Mouse (Mus musculus) MEL (cell line): ENCODE data around the gene Psrc1. TPM values are rescaled to one million over a fixed set of nuclear protein-coding genes. Genes with fewer than 3 reads are reported as not detected.
A peak's percentile ranks its signal among the peaks of the same experiment; 100 is the strongest.

Experiments
- DNase-seq: peaks from one replicate; pipeline ENCODE4 v3.0.0; 2011; ENCODE audit warnings: low read depth, low spot score
- H3K27ac ChIP-seq: 2 replicates; pipeline ENCODE4 v1.5.1; 2012; ENCODE audit warnings: low read depth, mild to moderate bottlenecking, control low read depth, low read length, moderate library complexity; ENCODE audit not compliant: control insufficient read depth
- H3K27me3 ChIP-seq, 2 experiments: fragments of 150-350 bp in 1 of 2; sonication (generic) in 1 of 2; 2 replicates each; pipeline ENCODE4 v1.6.1; 2012; ENCODE audit warnings: low read length in 2 of 2, mild to moderate bottlenecking in 2 of 2, improper control_type of control experiment in 1 of 2, moderate library complexity in 1 of 2; ENCODE audit not compliant: insufficient read depth in 2 of 2, control insufficient read depth in 1 of 2
- H3K36me3 ChIP-seq, 2 experiments: 2 replicates each; pipeline ENCODE4 v1.6.1; 2012 to 2014; ENCODE audit warnings: low read length in 2 of 2, improper control_type of control experiment in 1 of 2, inconsistent platforms in 1 of 2, mild to moderate bottlenecking in 1 of 2; ENCODE audit not compliant: insufficient read depth in 2 of 2, control insufficient read depth in 1 of 2
- H3K4me1 ChIP-seq, 2 experiments: fragments of 150-350 bp in 1 of 2; sonication (generic) in 1 of 2; 2 replicates each; pipeline ENCODE4 v1.6.1; 2012; ENCODE audit warnings: low read length in 2 of 2, improper control_type of control experiment in 1 of 2, mild to moderate bottlenecking in 1 of 2; ENCODE audit not compliant: insufficient read depth in 2 of 2, control insufficient read depth in 1 of 2
- H3K4me3 ChIP-seq, 2 experiments: fragments of 150-350 bp in 1 of 2; sonication (generic) in 1 of 2; 2 replicates each; pipeline ENCODE4 v1.5.1; 2012; ENCODE audit warnings: low read depth in 2 of 2, low read length in 2 of 2, mild to moderate bottlenecking in 2 of 2, moderate library complexity in 2 of 2, control low read depth in 1 of 2, improper control_type of control experiment in 1 of 2; ENCODE audit not compliant: control insufficient read depth in 1 of 2, insufficient read depth in 1 of 2
- H3K79me2 ChIP-seq: 2 replicates; pipeline ENCODE4 v1.6.1; 2012; ENCODE audit warnings: mild to moderate bottlenecking, low read length, moderate library complexity; ENCODE audit not compliant: control insufficient read depth, poor library complexity, insufficient read depth
- H3K9ac ChIP-seq: 2 replicates; pipeline ENCODE4 v1.6.1; 2012; ENCODE audit warnings: low read depth, mild to moderate bottlenecking, control low read depth, low read length, moderate library complexity; ENCODE audit not compliant: control insufficient read depth, poor library complexity, severe bottlenecking
- H3K9me3 ChIP-seq: fragments of 150-350 bp; sonication (generic); replicated peaks from 2 replicates; pipeline ENCODE4 v1.6.1; 2012; ENCODE audit warnings: mild to moderate bottlenecking, low read length, improper control_type of control experiment, moderate library complexity; ENCODE audit not compliant: insufficient read depth
- CHD2 ChIP-seq: IDR thresholded peaks from 2 replicates; pipeline ENCODE4 v1.6.1; 2011; ENCODE audit warnings: low read length, improper control_type of control experiment
- CTCF ChIP-seq, 3 experiments: IDR thresholded peaks in 2 of 3; conservative IDR thresholded peaks in 1 of 3; 2 replicates each; pipeline ENCODE4 v1.5.1; 2011 to 2012; ENCODE audit warnings: low read length in 3 of 3, low read depth in 2 of 3, mild to moderate bottlenecking in 2 of 3, improper control_type of control experiment in 1 of 3, inconsistent platforms in 1 of 3, mixed read lengths in 1 of 3, moderate library complexity in 1 of 3; ENCODE audit not compliant: control insufficient read depth in 1 of 3, insufficient read depth in 1 of 3, poor library complexity in 1 of 3, severe bottlenecking in 1 of 3
- E2F4 ChIP-seq: IDR thresholded peaks from 2 replicates; pipeline ENCODE4 v1.6.1; 2011; ENCODE audit warnings: low read depth, low read length, improper control_type of control experiment, borderline replicate concordance
- ELF1 ChIP-seq: IDR thresholded peaks from 2 replicates; pipeline ENCODE4 v1.6.1; 2014; ENCODE audit warnings: low read depth, mild to moderate bottlenecking, inconsistent platforms, low read length, improper control_type of control experiment, moderate library complexity
- EP300 ChIP-seq, 2 experiments: IDR thresholded peaks; 2 replicates each; pipeline ENCODE4 v1.6.1; 2011; ENCODE audit warnings: improper control_type of control experiment in 2 of 2, low read length in 2 of 2, low read depth in 1 of 2, mild to moderate bottlenecking in 1 of 2
- ETS1 ChIP-seq: IDR thresholded peaks from 2 replicates; pipeline ENCODE4 v1.6.1; 2012; ENCODE audit warnings: low read depth, mild to moderate bottlenecking, inconsistent platforms, low read length, improper control_type of control experiment, moderate library complexity
- GABPA ChIP-seq: IDR thresholded peaks from 2 replicates; pipeline ENCODE4 v1.6.1; 2012; ENCODE audit warnings: low read depth, mild to moderate bottlenecking, inconsistent platforms, low read length, improper control_type of control experiment, moderate library complexity
- GATA1 ChIP-seq: IDR thresholded peaks from 2 replicates; pipeline ENCODE4 v1.6.1; 2011; ENCODE audit warnings: low read depth, low read length, improper control_type of control experiment
- HCFC1 ChIP-seq: IDR thresholded peaks from 2 replicates; pipeline ENCODE4 v1.6.1; 2012; ENCODE audit warnings: low read depth, mild to moderate bottlenecking, inconsistent platforms, low read length, improper control_type of control experiment, moderate library complexity
- MAX ChIP-seq: IDR thresholded peaks from 2 replicates; pipeline ENCODE4 v1.6.1; 2011; ENCODE audit warnings: low read length, improper control_type of control experiment
- MAZ ChIP-seq: IDR thresholded peaks from 2 replicates; pipeline ENCODE4 v1.6.1; 2012; ENCODE audit warnings: low read depth, mild to moderate bottlenecking, inconsistent platforms, low read length, improper control_type of control experiment
- MEF2A ChIP-seq: IDR thresholded peaks from 2 replicates; pipeline ENCODE4 v1.6.1; 2014; ENCODE audit warnings: low read depth, mild to moderate bottlenecking, inconsistent platforms, low read length, improper control_type of control experiment; ENCODE audit not compliant: poor library complexity, insufficient replicate concordance, severe bottlenecking; ENCODE audit errors: extremely low read depth
- MXI1 ChIP-seq: IDR thresholded peaks from 2 replicates; pipeline ENCODE4 v1.6.1; 2011; ENCODE audit warnings: mild to moderate bottlenecking, low read depth, low read length, improper control_type of control experiment
- MYB ChIP-seq: IDR thresholded peaks from 2 replicates; pipeline ENCODE4 v1.6.1; 2011; ENCODE audit warnings: mild to moderate bottlenecking, low read depth, low read length, improper control_type of control experiment
- NELFE ChIP-seq: IDR thresholded peaks from 2 replicates; pipeline ENCODE4 v1.6.1; 2011; ENCODE audit warnings: low read depth, low read length, improper control_type of control experiment
- NRF1 ChIP-seq: IDR thresholded peaks from 2 replicates; pipeline ENCODE4 v1.6.1; 2014; ENCODE audit warnings: low read depth, mild to moderate bottlenecking, inconsistent platforms, low read length, improper control_type of control experiment, moderate library complexity; ENCODE audit not compliant: poor library complexity, insufficient read depth, severe bottlenecking
- POLR2A ChIP-seq, 2 experiments: IDR thresholded peaks; 2 replicates each; pipeline ENCODE4 v1.6.1; 2011 to 2012; ENCODE audit warnings: low read length in 2 of 2, mild to moderate bottlenecking in 2 of 2, control low read depth in 1 of 2, improper control_type of control experiment in 1 of 2, low read depth in 1 of 2, moderate library complexity in 1 of 2; ENCODE audit not compliant: control insufficient read depth in 1 of 2, insufficient read depth in 1 of 2, poor library complexity in 1 of 2
- POLR2AphosphoS2 ChIP-seq: IDR thresholded peaks from 2 replicates; pipeline ENCODE4 v1.6.1; 2011; ENCODE audit warnings: low read length, improper control_type of control experiment
- POLR2AphosphoS5 ChIP-seq: IDR thresholded peaks from 2 replicates; pipeline ENCODE4 v1.6.1; 2012; ENCODE audit warnings: low read depth, borderline replicate concordance, mild to moderate bottlenecking, inconsistent platforms, low read length, moderate library complexity, mixed read lengths
- RAD21 ChIP-seq: IDR thresholded peaks from 2 replicates; pipeline ENCODE4 v1.6.1; 2011; ENCODE audit warnings: mild to moderate bottlenecking, low read depth, low read length, improper control_type of control experiment
- SIN3A ChIP-seq: IDR thresholded peaks from 2 replicates; pipeline ENCODE4 v1.6.1; 2012; ENCODE audit warnings: low read length, improper control_type of control experiment, inconsistent platforms
- SMC3 ChIP-seq: IDR thresholded peaks from 2 replicates; pipeline ENCODE4 v1.6.1; 2011; ENCODE audit warnings: low read depth, low read length, improper control_type of control experiment
- TAL1 ChIP-seq: IDR thresholded peaks from 2 replicates; pipeline ENCODE4 v1.6.1; 2012; ENCODE audit warnings: mild to moderate bottlenecking, inconsistent platforms, low read length, moderate library complexity, mixed read lengths
- TBP ChIP-seq: IDR thresholded peaks from 2 replicates; pipeline ENCODE4 v1.8.0; 2011; ENCODE audit warnings: low read depth, low read length, improper control_type of control experiment
- TCF12 ChIP-seq: IDR thresholded peaks from 2 replicates; pipeline ENCODE4 v1.6.1; 2014; ENCODE audit warnings: low read depth, mild to moderate bottlenecking, inconsistent platforms, low read length, improper control_type of control experiment, moderate library complexity
- USF2 ChIP-seq, 2 experiments: IDR thresholded peaks; 2 replicates each; pipeline ENCODE4 v1.6.1; 2011 to 2012; ENCODE audit warnings: improper control_type of control experiment in 2 of 2, low read length in 2 of 2, borderline replicate concordance in 1 of 2, inconsistent platforms in 1 of 2, low read depth in 1 of 2, mild to moderate bottlenecking in 1 of 2; ENCODE audit not compliant: insufficient read depth in 1 of 2
- ZC3H11A ChIP-seq: IDR thresholded peaks from 2 replicates; pipeline ENCODE4 v1.6.1; 2012; ENCODE audit warnings: low read depth, mild to moderate bottlenecking, inconsistent platforms, low read length, improper control_type of control experiment
- ZMIZ1 ChIP-seq: IDR thresholded peaks from 2 replicates; pipeline ENCODE4 v1.6.1; 2012; ENCODE audit warnings: low read depth, mild to moderate bottlenecking, inconsistent platforms, low read length, improper control_type of control experiment, moderate library complexity
- ZNF384 ChIP-seq: IDR thresholded peaks from 2 replicates; pipeline ENCODE4 v1.6.1; 2012; ENCODE audit warnings: low read depth, mild to moderate bottlenecking, inconsistent platforms, low read length, improper control_type of control experiment
- polyA plus RNA-seq, 2 experiments: library from polyadenylated mRNA; stranded (reverse) in 1 of 2; unstranded in 1 of 2; fragments of >175 nt in 1 of 2; fragments of >200 nt in 1 of 2; gene quantifications; 2 replicates each; pipeline versions ENCODE4 v1.2.1 to v1.2.4; 2012; ENCODE audit warnings: low replicate concordance in 2 of 2, low read depth in 1 of 2; ENCODE audit not compliant: insufficient read length in 2 of 2, insufficient read depth in 1 of 2, missing spikeins in 1 of 2
- total RNA-seq: library from RNA; depleted of rRNA; stranded (reverse); fragments of 300-350 nt; gene quantifications from 2 replicates; pipeline ENCODE4 v1.2.3, GENCODE M21; 2012

Gene Psrc1
- total and polyA plus RNA-seq, 3 experiments: 14.6 to 37.3 TPM; not detected in 1

GRCm38 (mm10) chr3:108386186-108386585, 2.5 kb downstream of the Psrc1 start:
- no peak overlapping the region for H3K4me3 ChIP-seq

GRCm38 (mm10) chr3:108389111-108389545, 5.5 kb downstream of the Psrc1 start:
- H3K79me2 ChIP-seq: no peaks in the 10 kb centered on the region
- peaks cover 0 to 4% of the 10 kb centered on the region in 2 experiments; a peak in 2 of 4 replicates for H3K27me3 ChIP-seq
- H3K9me3 ChIP-seq: no peaks in the 10 kb centered on the region
- H3K9ac ChIP-seq: peak overlapping the region; percentile 15; the same call in 1 of the 2 replicates
- no peak overlapping the region for H3K27ac ChIP-seq
- peaks cover 0 to 7% of the 10 kb centered on the region in 2 experiments; a peak in 3 of 4 replicates for H3K4me1 ChIP-seq
- peak; percentile 98 for DNase-seq
- no peak overlapping the region; a peak in 1 of 4 replicates for H3K4me3 ChIP-seq
- peaks cover 0 to 3% of the 10 kb centered on the region in 2 experiments; a peak in 2 of 4 replicates for H3K36me3 ChIP-seq
- TF ChIP-seq GABPA (no peak), NRF1 (no peak), MXI1 (peak; percentile 75), MEF2A (0 out of 2 replicates have a peak, but pooled peaks have one; percentile 22), MAZ (peak; percentile 56; the same call in 1 of the 2 replicates), E2F4 (no peak), SIN3A (peak; percentile 92), MAX (no peak), ELF1 (0 out of 2 replicates have a peak, but pooled peaks have one; percentile 23), TBP (peak; percentile 55; the same call in 1 of the 2 replicates), ETS1 (peak; percentile 50; the same call in 1 of the 2 replicates), MYB (0 out of 2 replicates have a peak, but pooled peaks have one; percentile 38), TCF12 (peak; percentile 47; the same call in 1 of the 2 replicates), POLR2A (IDR thresholded peaks at IDR 0.05; ENCODE audit: control insufficient read depth in 1 of 2, insufficient read depth in 1 of 2, low read depth in 1 of 2, low read length in 2 of 2, poor library complexity in 1 of 2) (no peak), ZC3H11A (peak; percentile 89), CTCF (IDR thresholded peaks at IDR 0.05 in 2 of 3, conservative IDR thresholded peaks at IDR 0.05 in 1 of 3; ENCODE audit: control insufficient read depth in 1 of 3, insufficient read depth in 1 of 3, low read depth in 2 of 3, low read length in 3 of 3, poor library complexity in 1 of 3, severe bottlenecking in 1 of 3) (peak in 2 of 3 experiments; percentile 89 to 95), EP300 (IDR thresholded peaks at IDR 0.05; ENCODE audit: low read depth in 1 of 2, low read length in 2 of 2) (peak in 1 of 2 experiments; percentile 63; a peak in 2 of 4 replicates), TAL1 (no peak), CHD2 (no peak), RAD21 (peak; percentile 89), HCFC1 (peak; percentile 71), ZMIZ1 (no peak), POLR2AphosphoS5 (no peak), POLR2AphosphoS2 (no peak)

More at GRCm38 (mm10) chr3:108386186-108386585, 2.5 kb downstream of the Psrc1 start:
- no peak for TF ChIP-seq MEF2A
- TF ChIP-seq CTCF (IDR thresholded peaks at IDR 0.05 in 2 of 3, conservative IDR thresholded peaks at IDR 0.05 in 1 of 3; ENCODE audit: control insufficient read depth in 1 of 3, insufficient read depth in 1 of 3, low read depth in 2 of 3, low read length in 3 of 3, poor library complexity in 1 of 3, severe bottlenecking in 1 of 3): no peak
- TF ChIP-seq NELFE: no peak
- TF ChIP-seq TAL1: no peak
- no peak for TF ChIP-seq SMC3
- no peak for TF ChIP-seq GATA1
- no peak for TF ChIP-seq USF2 (IDR thresholded peaks at IDR 0.05; ENCODE audit: borderline replicate concordance in 1 of 2, insufficient read depth in 1 of 2, low read depth in 1 of 2, low read length in 2 of 2)
- no peak for TF ChIP-seq TCF12
- TF ChIP-seq ZNF384: no peak
- no peak for TF ChIP-seq ELF1
- TF ChIP-seq POLR2AphosphoS2: no peak
- TF ChIP-seq POLR2A (IDR thresholded peaks at IDR 0.05; ENCODE audit: control insufficient read depth in 1 of 2, insufficient read depth in 1 of 2, low read depth in 1 of 2, low read length in 2 of 2, poor library complexity in 1 of 2): no peak
- TF ChIP-seq SIN3A: no peak
- TF ChIP-seq ETS1: no peak
- no peak for TF ChIP-seq ZMIZ1
- TF ChIP-seq EP300 (IDR thresholded peaks at IDR 0.05; ENCODE audit: low read depth in 1 of 2, low read length in 2 of 2): no peak
- no peak for DNase-seq
- Histone ChIP-seq H3K27ac (no peak overlapping the region), H3K36me3 (peaks cover 0 to 9% of the 10 kb centered on the region in 2 experiments; a peak in 2 of 4 replicates), H3K79me2 (peaks cover 4% of the 10 kb centered on the region; the same call in 1 of the 2 replicates), H3K9me3 (no peaks in the 10 kb centered on the region), H3K9ac (no peak overlapping the region), H3K27me3 (no peaks in the 10 kb centered on the region), H3K4me1 (peaks cover 0 to 20% of the 10 kb centered on the region in 2 experiments; a peak in 3 of 4 replicates)
